Mouse (Mus musculus): Measurements from ENCODE around the gene Map7d2.
A peak's percentile ranks its signal among the peaks of the same experiment; 100 is the strongest.
"Not testable (repeated sequence)": the region's sequence is repeated elsewhere in the genome, so short reads cannot be mapped to it uniquely, and the experiment has no call there.

The Map7d2 gene

GRCm38 (mm10) chrX:159414130-159414828, at the start of gene Map7d2:
Map7d2 (plus strand) TSS chrX:159414572.
- no peak for DNase-seq (ENCODE audit: low read depth, low spot score)

- DNase-seq (ENCODE audit: low read depth, low spot score): peak; percentile 70
These were observed 42.3 kb upstream of the Map7d2 start, which contains the start of gene Eif1ax for GRCm38 (mm10) chrX:159371831-159372752. Eif1ax (plus strand) TSS chrX:159372178.

- no peak for DNase-seq (ENCODE audit: low read depth, low spot score)
These were observed 41.6 kb upstream of the Map7d2 start for GRCm38 (mm10) chrX:159372753-159373144.

GRCm38 (mm10) chrX:159387105-159387504, 27.3 kb upstream of the Map7d2 start:
- no peak for DNase-seq (ENCODE audit: low read depth, low spot score)

- DNase-seq (ENCODE audit: low read depth, low spot score): no peak
These were observed 25.4 kb upstream of the Map7d2 start for GRCm38 (mm10) chrX:159388953-159389352.

- DNase-seq (ENCODE audit: low read depth, low spot score): no peak
These were observed 23.9 kb upstream of the Map7d2 start for GRCm38 (mm10) chrX:159390347-159390962.

GRCm38 (mm10) chrX:159391239-159391638, 23.1 kb upstream of the Map7d2 start:
- DNase-seq (ENCODE audit: low read depth, low spot score): no peak

GRCm38 (mm10) chrX:159409253-159409652, 5.1 kb upstream of the Map7d2 start:
- DNase-seq (ENCODE audit: low read depth, low spot score): no peak

GRCm38 (mm10) chrX:159414829-159415673, 679 bp downstream of the Map7d2 start:
- no peak for DNase-seq (ENCODE audit: low read depth, low spot score)

GRCm38 (mm10) chrX:159430507-159430906, 16.1 kb downstream of the Map7d2 start:
- not testable (repeated sequence) for DNase-seq (ENCODE audit: low read depth, low spot score)

- peak; percentile 40 for DNase-seq (ENCODE audit: low read depth, low spot score)
These were observed 27.8 kb downstream of the Map7d2 start for GRCm38 (mm10) chrX:159442128-159442527.

- DNase-seq (ENCODE audit: low read depth, low spot score): no peak
These were observed 32.8 kb downstream of the Map7d2 start for GRCm38 (mm10) chrX:159447133-159447532.

GRCm38 (mm10) chrX:159459006-159459654, 44.8 kb downstream of the Map7d2 start:
- DNase-seq (ENCODE audit: low read depth, low spot score): peak; percentile 1

GRCm38 (mm10) chrX:159474799-159475198, 60.4 kb downstream of the Map7d2 start:
- no peak for DNase-seq (ENCODE audit: low read depth, low spot score)

GRCm38 (mm10) chrX:159478243-159478940, 64.0 kb downstream of the Map7d2 start:
- DNase-seq (ENCODE audit: low read depth, low spot score): not testable (repeated sequence)

- DNase-seq (ENCODE audit: low read depth, low spot score): no peak
These were observed 69.9 kb downstream of the Map7d2 start for GRCm38 (mm10) chrX:159484247-159484646.

GRCm38 (mm10) chrX:159503181-159503580, 88.8 kb downstream of the Map7d2 start:
- no peak for DNase-seq (ENCODE audit: low read depth, low spot score)

- DNase-seq (ENCODE audit: low read depth, low spot score): no peak
These were observed 94.1 kb downstream of the Map7d2 start for GRCm38 (mm10) chrX:159508331-159509036.

GRCm38 (mm10) chrX:159509042-159509441, 94.7 kb downstream of the Map7d2 start:
- no peak for DNase-seq (ENCODE audit: low read depth, low spot score)

Data from forelimb bud, embryonic 11.5 days (tissue).